Mouse (Mus musculus) lung, adult 2 months (tissue): ENCODE data around the gene E030030I06Rik.
"Not testable (repeated sequence)": the region's sequence is repeated elsewhere in the genome, so short reads cannot be mapped to it uniquely, and the experiment has no call there.

Source experiments
- CTCF ChIP-seq: fragments of 200-500 bp; IDR thresholded peaks from 2 replicates; pipeline ENCODE4 v1.5.1; 2011; ENCODE audit warnings: mild to moderate bottlenecking, low read length, control low read depth; ENCODE audit not compliant: insufficient read depth
- POLR2A ChIP-seq: fragments of 200-500 bp; IDR thresholded peaks from 2 replicates; pipeline ENCODE4 v1.6.1; 2011; ENCODE audit warnings: low read depth, mild to moderate bottlenecking, control low read depth, low read length, borderline replicate concordance; ENCODE audit errors: extremely low read depth

GRCm38 (mm10) chr10:22167061-22167460 lies 18.0 kb upstream of the E030030I06Rik start:
- not testable (repeated sequence) for TF ChIP-seq CTCF, POLR2A
